Mouse (Mus musculus) gastrocnemius, postnatal 25 days (tissue): ENCODE results near the gene Dock9. TPM values are rescaled to one million over a fixed set of nuclear protein-coding genes. Genes with fewer than 3 reads are reported as not detected.

Source experiments
- DNase-seq: peaks from one replicate; pipeline ENCODE4 v3.0.0; 2022
- total RNA-seq, 2 experiments: library from RNA; stranded (reverse); gene quantifications; 1 replicate in 1 of 2; 2 replicates in 1 of 2; pipeline ENCODE4 v1.2.3; 2021

Dock9 gene
- total RNA-seq, 2 experiments from 2014 or later = 14.5 to 17.2 TPM

DNA sequence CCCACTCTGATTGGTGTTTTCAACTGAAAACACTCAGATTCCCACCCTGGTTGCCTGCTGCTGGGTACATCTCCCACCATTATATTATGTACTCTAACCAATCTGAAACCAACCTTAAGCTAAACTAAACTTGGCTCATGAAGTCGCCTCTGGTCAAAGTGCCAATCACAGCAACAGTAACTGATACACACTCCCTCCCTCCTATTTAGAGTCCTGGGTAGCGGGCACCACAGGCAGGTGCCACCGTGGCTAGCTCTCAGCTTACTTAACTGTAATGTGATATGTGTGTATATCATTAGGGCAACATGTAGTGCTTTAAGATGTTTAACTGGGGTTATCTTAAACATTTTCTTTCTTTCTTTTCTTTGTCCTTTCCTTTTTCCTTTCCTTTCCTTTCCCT is 177.1 kb downstream of the Dock9 start:
- no peak for DNase-seq

- no peak for DNase-seq
Measured at GRCm38 (mm10) chr14:121620157-121620556, 177.5 kb downstream of the Dock9 start.

DNA sequence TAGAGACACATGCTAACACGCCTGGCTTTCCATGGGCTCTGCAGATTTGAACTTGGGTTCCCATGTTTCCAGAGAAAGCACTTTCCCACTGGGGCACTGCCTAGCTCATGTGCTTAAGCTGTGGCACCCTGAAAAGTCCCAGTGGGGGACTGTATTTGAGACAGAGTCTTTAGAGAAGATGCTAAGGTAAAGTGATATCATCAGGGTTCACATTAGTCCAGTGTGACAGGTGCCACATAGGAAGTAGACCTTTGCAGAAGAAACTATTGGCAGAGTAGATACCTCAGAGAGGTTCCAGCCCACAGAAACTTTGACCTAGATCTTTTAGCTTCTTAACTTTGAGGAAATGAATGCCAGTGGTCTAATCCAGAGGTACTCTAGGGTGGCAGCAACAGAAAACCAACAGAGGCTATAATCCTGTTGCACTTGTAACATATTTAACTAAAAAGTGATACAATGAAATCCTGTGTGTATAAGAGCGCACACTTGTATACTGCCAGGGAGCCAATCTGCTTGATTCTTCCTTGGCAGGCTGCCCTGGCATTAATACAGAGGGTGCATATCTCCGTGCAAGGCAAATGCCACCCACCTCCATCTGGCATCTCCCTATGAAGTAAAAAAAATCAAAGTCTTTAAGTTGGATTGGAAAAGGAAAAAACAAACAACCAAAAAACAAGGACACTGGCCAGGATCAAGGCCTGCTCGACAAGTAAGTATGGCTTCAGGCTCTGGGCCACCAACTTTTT is 179.8 kb downstream of the Dock9 start:
- no peak for DNase-seq

- no peak for DNase-seq
Measured at GRCm38 (mm10) chr14:121615431-121615830, 182.2 kb downstream of the Dock9 start.

GRCm38 (mm10) chr14:121614461-121615170 is 183.0 kb downstream of the Dock9 start:
- peak; percentile 54 for DNase-seq

GRCm38 (mm10) chr14:121613490-121613889 is 184.1 kb downstream of the Dock9 start:
- DNase-seq = no peak

DNA sequence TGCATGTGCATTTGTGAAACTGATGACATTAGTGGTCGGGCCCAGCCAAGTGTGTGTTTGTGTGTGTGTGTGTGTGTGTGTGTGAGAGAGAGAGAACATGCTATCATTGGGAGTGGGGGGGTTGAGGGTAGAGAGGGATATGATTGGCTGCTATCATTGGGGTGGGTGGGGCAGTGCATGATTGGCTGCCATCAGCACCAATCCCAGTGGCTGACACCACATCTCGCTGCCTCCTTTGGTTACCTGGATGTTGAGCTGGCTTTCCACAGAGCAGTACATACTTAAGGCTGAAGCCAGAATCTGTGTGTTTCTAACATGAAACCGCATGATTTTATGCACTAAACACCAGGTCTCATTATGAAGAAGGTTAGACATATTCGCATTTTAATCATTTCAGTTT is 184.7 kb downstream of the Dock9 start:
- DNase-seq = no peak

DNA sequence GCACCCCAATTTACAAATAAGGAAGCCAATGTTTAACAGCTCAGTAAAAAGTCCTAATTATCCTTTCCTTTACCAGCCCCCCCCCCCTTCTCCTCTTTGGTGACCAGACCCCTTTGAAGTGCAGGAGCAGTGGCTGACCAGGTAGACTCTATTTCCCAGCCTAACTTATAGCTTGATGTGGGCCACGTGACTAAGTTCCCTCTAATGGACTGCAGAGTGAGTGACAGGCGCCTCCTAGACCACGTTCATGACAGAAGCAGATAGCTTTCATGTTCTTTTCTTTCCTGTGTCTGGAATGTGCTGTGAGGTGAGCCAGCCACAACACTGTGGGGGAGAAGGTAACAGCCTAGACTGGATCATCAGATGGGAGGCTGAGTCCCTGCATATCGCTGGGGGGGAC is 186.1 kb downstream of the Dock9 start:
- DNase-seq = no peak

GRCm38 (mm10) chr14:121611098-121611497 is 186.5 kb downstream of the Dock9 start:
- no peak for DNase-seq

DNA sequence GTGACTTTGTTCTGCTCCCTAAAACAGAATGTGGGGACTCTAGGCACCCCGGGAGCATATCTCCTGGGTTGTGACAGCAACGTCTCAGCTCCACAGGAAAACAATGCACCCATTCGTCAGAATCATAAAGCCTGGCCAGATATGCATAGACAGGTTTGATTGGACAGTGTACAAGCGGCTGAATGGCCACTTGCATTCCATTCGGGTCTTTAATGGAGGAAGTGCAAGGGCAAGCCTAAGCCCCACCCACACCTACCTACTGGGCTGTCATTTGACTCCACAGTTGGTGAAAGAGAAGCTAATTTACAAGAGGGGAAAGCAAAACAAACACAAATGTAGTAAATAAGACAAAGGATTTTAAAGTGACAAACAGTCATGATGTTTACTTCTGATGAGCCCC is 189.1 kb downstream of the Dock9 start:
- DNase-seq = no peak

DNA sequence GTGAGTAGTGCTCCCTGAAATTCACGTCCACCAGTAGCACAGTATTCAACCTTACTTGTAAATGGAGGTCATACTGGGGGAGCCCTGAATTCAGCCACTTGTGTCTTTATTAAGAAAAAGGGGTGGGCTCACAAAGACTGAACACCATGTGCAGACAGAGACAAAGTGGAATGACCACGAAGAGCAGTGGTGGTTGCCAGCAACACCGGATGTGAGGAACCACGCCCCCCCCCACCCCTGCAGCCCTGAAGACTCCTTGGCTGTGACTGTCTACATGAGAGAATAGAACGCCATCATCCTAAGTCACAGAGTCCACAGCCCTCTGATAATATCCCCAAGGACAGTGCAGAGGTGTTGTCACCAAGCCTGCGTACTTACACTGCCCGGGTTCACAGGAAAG is 191.2 kb downstream of the Dock9 start:
- DNase-seq = no peak

GRCm38 (mm10) chr14:121605260-121605659 is 192.4 kb downstream of the Dock9 start:
- no peak for DNase-seq

DNA sequence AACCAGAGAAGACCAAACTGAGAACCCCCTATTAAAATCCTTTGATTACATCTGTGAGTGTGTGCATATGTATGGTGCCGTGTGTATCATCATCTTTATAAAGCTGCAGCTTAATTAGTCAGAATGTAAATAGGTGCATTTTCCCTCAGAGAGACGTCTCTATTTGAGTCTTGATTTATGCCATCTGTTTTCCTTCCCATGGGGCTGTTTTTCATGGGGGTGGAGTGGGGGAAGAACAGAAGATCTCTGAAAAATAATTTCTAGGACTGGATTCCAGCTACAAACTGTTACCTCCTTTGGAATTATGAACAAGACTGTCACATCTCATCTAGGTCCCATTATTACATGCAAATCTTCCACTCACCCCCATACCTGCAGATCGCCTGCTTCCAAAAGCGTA is 193.1 kb downstream of the Dock9 start:
- DNase-seq = no peak

GRCm38 (mm10) chr14:121602610-121603009 is 195.0 kb downstream of the Dock9 start:
- DNase-seq = no peak

GRCm38 (mm10) chr14:121600538-121600937 is 197.1 kb downstream of the Dock9 start:
- DNase-seq = no peak

- no peak for DNase-seq
Measured at GRCm38 (mm10) chr14:121597073-121597472, 200.6 kb downstream of the Dock9 start.

DNA sequence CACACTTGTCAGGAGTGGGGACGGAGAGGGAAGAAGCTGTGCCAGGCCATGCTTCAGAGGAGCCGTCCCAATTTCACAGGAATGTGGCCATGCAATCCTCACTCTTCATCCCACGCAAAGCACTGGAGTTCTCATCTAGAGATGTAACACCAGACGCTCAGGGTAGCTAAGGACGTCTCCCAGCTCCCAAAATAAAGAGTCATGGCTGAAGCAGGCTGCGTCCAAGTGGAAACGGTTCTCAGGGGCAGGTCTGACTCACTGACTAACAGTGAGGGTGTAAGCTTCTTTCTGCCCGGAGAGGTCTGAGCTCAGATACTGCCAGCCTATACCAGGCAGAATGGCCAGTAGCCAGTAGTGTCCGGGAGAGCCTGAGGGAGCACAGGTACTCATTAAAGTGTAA is 201.0 kb downstream of the Dock9 start:
- DNase-seq = no peak

GRCm38 (mm10) chr14:121594684-121595083 is 203.0 kb downstream of the Dock9 start:
- no peak for DNase-seq

DNA sequence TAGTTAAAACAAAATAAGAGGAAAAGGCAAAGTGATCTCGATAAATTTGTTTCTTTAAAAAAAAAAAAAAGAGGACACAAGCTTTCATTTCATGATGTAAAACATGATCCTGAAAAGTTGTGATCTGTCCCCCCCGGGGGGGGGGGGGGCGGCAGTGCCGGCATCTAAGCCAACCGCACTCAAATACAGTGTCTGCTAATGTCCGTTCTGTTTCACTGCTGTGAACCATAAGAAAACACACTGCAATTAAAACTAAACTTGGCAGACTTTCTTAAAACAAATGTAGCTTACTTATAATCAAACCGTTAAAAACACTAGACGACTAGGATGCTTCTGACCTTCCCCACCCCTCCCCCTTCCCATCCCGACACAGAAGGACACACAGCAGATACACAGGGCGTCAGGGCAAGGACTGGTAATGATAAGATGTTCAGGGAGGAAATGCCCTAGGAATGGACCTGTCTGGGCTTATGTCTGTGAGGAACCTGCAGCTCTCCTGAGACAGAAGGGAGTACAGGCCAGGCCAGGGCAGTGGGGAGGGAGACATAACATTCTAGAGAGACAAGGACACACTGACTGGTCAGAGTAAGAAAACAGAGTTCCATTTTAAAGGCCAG is 204.2 kb downstream of the Dock9 start:
- DNase-seq = no peak

DNA sequence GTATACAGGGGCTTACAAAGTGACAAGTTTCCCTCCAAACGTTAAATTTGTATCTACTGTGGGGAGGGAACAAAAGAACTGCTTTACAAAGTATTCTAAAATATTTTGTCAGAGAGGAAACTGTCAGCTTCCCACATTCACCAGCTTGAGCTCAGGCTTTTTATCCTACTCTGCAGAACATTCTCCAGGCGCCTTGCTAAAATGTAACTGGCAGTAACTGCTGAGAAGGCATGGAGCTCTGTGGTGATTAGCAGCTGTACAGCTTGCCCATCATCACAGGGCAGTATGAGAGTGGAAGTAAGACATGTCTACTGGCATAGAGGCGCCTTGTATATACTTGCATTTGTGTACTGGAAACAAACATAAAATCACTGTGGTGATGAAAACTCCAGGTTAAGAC is 204.7 kb downstream of the Dock9 start:
- DNase-seq = no peak

DNA sequence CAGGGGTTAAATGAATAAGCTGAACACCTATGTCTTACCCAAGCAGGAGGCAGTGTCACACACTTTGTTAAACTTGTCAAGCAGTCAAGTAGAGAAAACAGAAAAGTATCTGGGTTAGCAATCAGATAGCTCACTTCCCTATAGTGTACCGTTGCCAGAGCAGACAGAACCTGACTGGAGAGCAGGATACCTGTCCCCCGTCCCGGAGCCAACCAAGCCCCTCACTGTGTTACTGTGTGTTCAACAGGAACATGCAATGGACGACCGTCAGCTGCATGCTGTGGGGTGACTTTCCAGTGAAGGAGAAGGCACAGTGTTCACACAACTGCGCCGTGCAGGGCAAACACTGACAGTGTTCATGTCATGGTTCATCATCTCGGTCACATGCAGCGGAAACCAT is 205.3 kb downstream of the Dock9 start:
- DNase-seq = no peak

DNA sequence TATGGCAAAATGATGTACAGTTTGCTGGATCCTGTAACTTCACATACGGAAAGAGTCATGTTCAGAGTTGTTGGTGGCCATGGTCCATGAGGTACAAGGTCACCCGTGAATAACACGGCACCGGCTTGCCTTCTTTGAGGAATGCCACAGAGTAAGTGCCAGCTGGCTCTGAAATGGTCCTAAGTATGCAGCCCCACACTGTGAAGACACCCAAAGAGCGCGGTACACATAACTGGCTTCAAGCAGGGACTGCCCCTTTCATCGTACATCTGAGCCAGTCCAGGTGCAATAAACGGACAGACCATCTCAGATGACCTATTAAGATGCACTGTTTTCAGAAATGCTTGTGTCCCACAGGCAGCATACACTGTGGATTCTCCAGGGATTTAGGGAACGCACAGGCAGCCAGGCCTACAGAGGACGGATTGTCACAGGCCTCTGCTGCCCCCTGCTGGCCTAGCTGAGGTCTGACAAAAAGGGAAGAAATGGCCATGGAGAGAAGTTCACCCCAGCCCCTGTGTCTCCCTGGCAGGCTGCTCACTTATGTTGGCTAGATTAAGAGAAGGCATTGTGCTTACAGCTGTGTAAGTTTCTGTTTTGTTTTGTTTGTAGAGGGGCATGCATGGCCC is 208.4 kb downstream of the Dock9 start:
- peak; percentile 62 for DNase-seq

DNA sequence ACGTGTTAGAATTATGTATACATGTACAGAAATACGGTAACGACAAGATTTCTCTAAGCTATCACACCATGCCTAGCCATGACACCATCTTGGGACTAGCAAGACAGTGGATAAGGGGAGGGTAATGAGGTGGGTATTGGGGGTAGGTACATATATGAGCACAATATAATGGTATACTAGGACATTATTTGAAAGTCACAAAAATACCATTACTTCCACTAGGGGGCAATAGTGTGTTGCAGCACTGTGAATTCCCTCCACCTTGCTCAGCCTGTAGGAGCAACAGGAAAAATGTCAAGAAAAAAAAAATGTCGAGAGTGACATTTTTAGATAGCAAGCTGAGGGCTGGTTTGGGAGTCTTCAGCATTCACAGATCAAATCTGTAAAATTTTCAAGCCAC is 209.2 kb downstream of the Dock9 start:
- DNase-seq = no peak
